In genomic region chr9:116253546-116253945, GRCm38 (mm10) we compare ENCODE assay signal across 9 mouse cellular contexts.
A peak's percentile ranks its signal among the peaks of the same experiment; 100 is the strongest.
DNase-seq lines count a peak whose midpoint lies in the region; ATAC-seq lines count a peak whose summit lies in the region.
"Had no signal": no experiment of that assay in that cellular context is flagged by ENCODE, and none has a peak within 500 bp of the region (broad histone marks: within the 10 kb centered on the region; RNA-seq: fewer than 3 reads in every experiment).

No protein-coding gene starts in this region.

- ATAC-seq in heart, embryonic 11.5 days (replicated peaks; ENCODE audit: insufficient number of reproducible peaks, low FRiP score, low TSS enrichment), result no peak

- 44% methylated on average over 15 of the region's 15 CpGs for WGBS in heart, embryonic 11.5 days (ENCODE audit: insufficient replicate concordance)

- no peaks in the 10 kb centered on the region for H3K27me3 ChIP-seq in heart, embryonic 11.5 days (ENCODE audit: control insufficient read depth, insufficient read depth, low read length)
- H3K27me3 ChIP-seq: megakaryocyte, embryonic 14.5 days had no signal

- H3K4me1 ChIP-seq in heart, embryonic 11.5 days (ENCODE audit: control insufficient read depth, insufficient read depth, low read length), result peaks cover 5% of the 10 kb centered on the region

- no peak overlapping the region for H3K4me3 ChIP-seq in heart, embryonic 11.5 days (ENCODE audit: low read depth, low read length)
- H3K4me3 ChIP-seq: megakaryocyte, embryonic 14.5 days had no signal

- peaks cover 4% of the 10 kb centered on the region; the same call in 1 of the 2 replicates for H3K9me3 ChIP-seq in heart, embryonic 11.5 days (replicated peaks; ENCODE audit: control insufficient read depth, low read length)

- H3K4me2 ChIP-seq in heart, embryonic 11.5 days, result no peak overlapping the region

- intact Hi-C loops in gastrocnemius, postnatal 36 days (cut with DNase I), result no loop called here

- DNase-seq in gastrocnemius, adult 18-20 months (ENCODE audit: low spot score), result peak; percentile 47
- DNase-seq in gastrocnemius, postnatal 36 days, result no peak
- DNase-seq in R1 (ENCODE audit: low read depth, low spot score), result peak; percentile 50
- DNase-seq in kidney, postnatal 10 days, result peak; percentile 46
- peak; percentile 20 for DNase-seq in yolk sac, embryonic 10.5 days (ENCODE audit: low spot score)
- no peak for DNase-seq in liver
- no peak for DNase-seq in urinary bladder, postnatal 25 days (ENCODE audit: low spot score)

- no peak overlapping the region for H3K9ac ChIP-seq in heart, embryonic 11.5 days (ENCODE audit: low read depth, low read length)

- no peaks in the 10 kb centered on the region for H3K36me3 ChIP-seq in heart, embryonic 11.5 days (ENCODE audit: control insufficient read depth, insufficient read depth, low read length)

- H3K27ac ChIP-seq in heart, embryonic 11.5 days (ENCODE audit: low read depth, low read length), result 0 out of 2 replicates have a peak overlapping the region, but pooled peaks have one; percentile 25

Comparison
In these comparisons a context has a peak if more than half of its experiments do, and no peak if none do; other contexts are left out.
1. DNase-seq: peak in gastrocnemius, adult 18-20 months (single experiment), R1 (single experiment), kidney, postnatal 10 days (single experiment) and yolk sac, embryonic 10.5 days (single experiment); none in gastrocnemius, postnatal 36 days (0 of 2), liver (single experiment) and urinary bladder, postnatal 25 days (single experiment).